Mouse (Mus musculus) kidney, embryonic 14.5 days (tissue): ENCODE measurements at regions not wholly inside any gene's neighbourhood (a gene's known extent, or its start where the extent isn't known, plus 50 kb on each side); places are given as distances from the start of the nearest gene placed in this dataset.

ENCODE experiments used
- ATAC-seq: fragments of 200-750 bp; cut with Nextera tagmentation; 2 replicates; pipeline ENCODE4 v1.8.0; 2017; ENCODE audit warnings: moderate number of reproducible peaks, mild to moderate bottlenecking, moderate TSS enrichment, moderate library complexity; ENCODE audit not compliant: low FRiP score, low TSS enrichment
- H3K27ac ChIP-seq: fragments of 300-500 bp; sonication (generic); 2 replicates; pipeline ENCODE4 v1.5.1; 2014; ENCODE audit warnings: low read depth, mild to moderate bottlenecking, low read length, moderate library complexity, mixed read lengths
- H3K27me3 ChIP-seq: fragments of 300-500 bp; sonication (generic); 2 replicates; pipeline ENCODE4 v1.6.1; 2014; ENCODE audit warnings: mild to moderate bottlenecking, low read length; ENCODE audit not compliant: control insufficient read depth, insufficient read depth
- H3K36me3 ChIP-seq: fragments of 300-500 bp; sonication (generic); 2 replicates; pipeline ENCODE4 v1.6.1; 2014; ENCODE audit warnings: low read length, mixed read lengths; ENCODE audit not compliant: control insufficient read depth, insufficient read depth
- H3K4me1 ChIP-seq: fragments of 300-500 bp; sonication (generic); 2 replicates; pipeline ENCODE4 v1.6.1; 2014; ENCODE audit warnings: low read length, mixed read lengths; ENCODE audit not compliant: control insufficient read depth, insufficient read depth
- H3K4me2 ChIP-seq: fragments of 300-500 bp; sonication (generic); replicated peaks from 2 replicates; pipeline ENCODE4 v1.6.1; 2014; ENCODE audit warnings: low read depth, mild to moderate bottlenecking, low read length
- H3K4me3 ChIP-seq: fragments of 300-500 bp; sonication (generic); 2 replicates; pipeline ENCODE4 v1.5.1; 2014; ENCODE audit warnings: mild to moderate bottlenecking, low read length
- H3K9ac ChIP-seq: fragments of 300-500 bp; sonication (generic); 2 replicates; pipeline ENCODE4 v1.6.1; 2014; ENCODE audit warnings: low read depth, mild to moderate bottlenecking, low read length, moderate library complexity
- H3K9me3 ChIP-seq: fragments of 300-500 bp; sonication (generic); 2 replicates; pipeline ENCODE4 v1.6.1; 2016; ENCODE audit warnings: low read length; ENCODE audit not compliant: control insufficient read depth
- WGBS: fragments of 180-500 bp; shearing (Covaris S2); extraction: QIAGEN DNeasy Blood & Tissue Kit; methylation state at CpG from one replicate; pipeline ENCODE4 v1.1.7; 2014; 5-methylcytosine and 5-hydroxymethylcytosine counted together

- no peaks in the 10 kb centered on the region for H3K4me1 ChIP-seq
- no peak for ATAC-seq
- H3K36me3 ChIP-seq: no peaks in the 10 kb centered on the region
- no peak overlapping the region for H3K9ac ChIP-seq
- H3K4me3 ChIP-seq: no peak overlapping the region
- no peak overlapping the region for H3K4me2 ChIP-seq
- H3K27me3 ChIP-seq: no peaks in the 10 kb centered on the region
- H3K27ac ChIP-seq: no peak overlapping the region
- H3K9me3 ChIP-seq: no peaks in the 10 kb centered on the region
- WGBS: 93% methylated on average over 12 of the region's 12 CpGs
These were observed 297.0 kb downstream of the Edem1 start for GRCm38 (mm10) chr6:109125447-109125846.

- no peak overlapping the region for H3K9ac ChIP-seq
- H3K27me3 ChIP-seq: no peaks in the 10 kb centered on the region
- no peaks in the 10 kb centered on the region for H3K4me1 ChIP-seq
- H3K9me3 ChIP-seq: no peaks in the 10 kb centered on the region
- H3K36me3 ChIP-seq: no peaks in the 10 kb centered on the region
- no peak overlapping the region for H3K4me2 ChIP-seq
- 96% methylated on average over 1 of the region's 1 CpGs for WGBS
- no peak for ATAC-seq
- H3K4me3 ChIP-seq: no peak overlapping the region
- H3K27ac ChIP-seq: no peak overlapping the region
These were observed 298.8 kb downstream of the Edem1 start for GRCm38 (mm10) chr6:109127203-109127602.

- Histone ChIP-seq H3K27me3 (no peaks in the 10 kb centered on the region), H3K9ac (no peak overlapping the region), H3K27ac (no peak overlapping the region), H3K36me3 (no peaks in the 10 kb centered on the region), H3K4me1 (no peaks in the 10 kb centered on the region), H3K4me3 (no peak overlapping the region), H3K4me2 (no peak overlapping the region), H3K9me3 (no peaks in the 10 kb centered on the region; the same call in 1 of the 2 replicates)
- no peak for ATAC-seq
- 78% methylated on average over 5 of the region's 5 CpGs for WGBS
These were observed 317.7 kb downstream of the Edem1 start for GRCm38 (mm10) chr6:109146111-109146510.

GRCm38 (mm10) chr6:109149043-109149442 lies 320.6 kb downstream of the Edem1 start:
- Histone ChIP-seq H3K4me3 (no peak overlapping the region), H3K4me2 (no peak overlapping the region), H3K27me3 (no peaks in the 10 kb centered on the region), H3K4me1 (no peaks in the 10 kb centered on the region), H3K36me3 (no peaks in the 10 kb centered on the region), H3K9me3 (no peaks in the 10 kb centered on the region; the same call in 1 of the 2 replicates), H3K9ac (no peak overlapping the region), H3K27ac (no peak overlapping the region)
- 82% methylated on average over 8 of the region's 8 CpGs for WGBS
- no peak for ATAC-seq

GRCm38 (mm10) chr6:109150023-109150911 lies 321.8 kb downstream of the Edem1 start:
- Histone ChIP-seq H3K4me1 (no peaks in the 10 kb centered on the region), H3K27me3 (no peaks in the 10 kb centered on the region), H3K27ac (no peak overlapping the region), H3K4me2 (no peak overlapping the region), H3K4me3 (no peak overlapping the region), H3K36me3 (no peaks in the 10 kb centered on the region), H3K9me3 (no peaks in the 10 kb centered on the region; the same call in 1 of the 2 replicates), H3K9ac (no peak overlapping the region)
- WGBS: 55% methylated on average over 22 of the region's 22 CpGs
- peak; percentile 94 for ATAC-seq

- Histone ChIP-seq H3K4me1 (no peaks in the 10 kb centered on the region), H3K4me2 (no peak overlapping the region), H3K4me3 (no peak overlapping the region), H3K9me3 (no peaks in the 10 kb centered on the region; the same call in 1 of the 2 replicates), H3K27me3 (no peaks in the 10 kb centered on the region), H3K9ac (no peak overlapping the region), H3K36me3 (no peaks in the 10 kb centered on the region), H3K27ac (no peak overlapping the region)
- ATAC-seq: 0 out of 2 replicates have a peak, but pooled peaks have one; percentile 29
- WGBS: 91% methylated on average over 9 of the region's 9 CpGs
These were observed 322.4 kb downstream of the Edem1 start for GRCm38 (mm10) chr6:109150912-109151256.

GRCm38 (mm10) chr6:109153624-109154023 lies 325.2 kb downstream of the Edem1 start:
- Histone ChIP-seq H3K4me2 (no peak overlapping the region), H3K36me3 (no peaks in the 10 kb centered on the region), H3K27ac (no peak overlapping the region), H3K27me3 (no peaks in the 10 kb centered on the region), H3K4me1 (no peaks in the 10 kb centered on the region), H3K9me3 (no peaks in the 10 kb centered on the region), H3K9ac (no peak overlapping the region), H3K4me3 (no peak overlapping the region)
- WGBS: 63% methylated on average over 7 of the region's 7 CpGs
- ATAC-seq: no peak

- H3K9me3 ChIP-seq: no peaks in the 10 kb centered on the region
- H3K4me2 ChIP-seq: no peak overlapping the region
- H3K9ac ChIP-seq: no peak overlapping the region
- no peak overlapping the region for H3K27ac ChIP-seq
- WGBS: 80% methylated on average over 7 of the region's 7 CpGs
- no peaks in the 10 kb centered on the region for H3K4me1 ChIP-seq
- ATAC-seq: no peak
- no peaks in the 10 kb centered on the region for H3K36me3 ChIP-seq
- H3K27me3 ChIP-seq: no peaks in the 10 kb centered on the region
- H3K4me3 ChIP-seq: no peak overlapping the region
These were observed 331.1 kb downstream of the Edem1 start for GRCm38 (mm10) chr6:109159561-109159960.

GRCm38 (mm10) chr6:109167439-109167838 lies 339.0 kb downstream of the Edem1 start:
- no peak overlapping the region for H3K27ac ChIP-seq
- 84% methylated on average over 5 of the region's 5 CpGs for WGBS
- no peak overlapping the region for H3K4me3 ChIP-seq
- no peaks in the 10 kb centered on the region for H3K4me1 ChIP-seq
- no peak for ATAC-seq
- no peaks in the 10 kb centered on the region for H3K9me3 ChIP-seq
- no peak overlapping the region for H3K9ac ChIP-seq
- no peaks in the 10 kb centered on the region for H3K36me3 ChIP-seq
- no peaks in the 10 kb centered on the region for H3K27me3 ChIP-seq
- no peak overlapping the region for H3K4me2 ChIP-seq
